Mouse (Mus musculus) lung, postnatal 0 days (tissue): Measurements from ENCODE around the gene Nek7.

ENCODE experiments used
- CTCF ChIP-seq: IDR thresholded peaks from 2 replicates; pipeline ENCODE4 v1.5.1; 2016; ENCODE audit warnings: antibody characterized with exemption, mild to moderate bottlenecking
- EP300 ChIP-seq: IDR thresholded peaks from 2 replicates; pipeline ENCODE4 v1.6.1; 2016; ENCODE audit warnings: antibody characterized with exemption, mild to moderate bottlenecking, control low read depth

- TF ChIP-seq CTCF, result no peak
- no peak for TF ChIP-seq EP300
Measured at GRCm38 (mm10) chr1:138643306-138643830, 23.4 kb upstream of the Nek7 start.
